Mouse (Mus musculus): ENCODE data around the gene Olfr843. TPM values are rescaled to one million over a fixed set of nuclear protein-coding genes. Genes with fewer than 3 reads are reported as not detected.

The Olfr843 gene
- total RNA-seq (2014; rRNA removed): not detected in 2 replicates
- not detected in 2 replicates for polyA plus RNA-seq (2015; fragmentation: Nextera tagmentation; extraction: Ambion mirVana)

GRCm38 (mm10) chr9:19251887-19252286 lies at the start of gene Olfr843:
TSS of gene Olfr843 (minus strand) at chr9:19251987.
- H3K4me3 ChIP-seq (ENCODE audit: low read depth, low read length): no peak within 1 kb of the TSS
- DNase-seq (no peak), ATAC-seq (no peak)
- TF ChIP-seq CTCF (IDR thresholded peaks at IDR 0.05; ENCODE audit: low read depth): no peak
- no peak within 1 kb of the TSS for H3K9ac ChIP-seq
- WGBS: 88% methylated on average over 2 of the region's 2 CpGs
- no peak within 1 kb of the TSS for H3K27ac ChIP-seq (ENCODE audit: low read depth, low read length)
- H3K36me3 ChIP-seq (ENCODE audit: insufficient read depth): no peaks in the 10 kb centered on the region
- H3K9me3 ChIP-seq (ENCODE audit: low read length): no peaks in the 10 kb centered on the region
- H3K27me3 ChIP-seq (ENCODE audit: insufficient read depth, low read length): no peaks in the 10 kb centered on the region
- no peak within 1 kb of the TSS for H3K4me2 ChIP-seq (ENCODE audit: low read depth)
- H3K4me1 ChIP-seq (ENCODE audit: insufficient read depth): no peaks in the 10 kb centered on the region

Other genes with a start within 250 kb of the Olfr843 start
- not detected in 2 replicates for gene Olfr835, start 219.3 kb downstream of the Olfr843 start, total RNA-seq (2014; rRNA removed)
- gene Olfr835, start 219.3 kb downstream of the Olfr843 start, polyA plus RNA-seq (2015; fragmentation: Nextera tagmentation; extraction: Ambion mirVana): not detected in 2 replicates
- gene Olfr836, start 131.6 kb downstream of the Olfr843 start, total RNA-seq (2014; rRNA removed): not detected in 2 replicates
- gene Olfr836, start 131.6 kb downstream of the Olfr843 start, polyA plus RNA-seq (2015; fragmentation: Nextera tagmentation; extraction: Ambion mirVana): not detected in 2 replicates
- not detected in 2 replicates for gene Olfr837, start 115.7 kb downstream of the Olfr843 start, total RNA-seq (2014; rRNA removed)
- not detected in 2 replicates for gene Olfr837, start 115.7 kb downstream of the Olfr843 start, polyA plus RNA-seq (2015; fragmentation: Nextera tagmentation; extraction: Ambion mirVana)
- not detected in 2 replicates for gene Olfr839-ps1, start 74.7 kb downstream of the Olfr843 start, total RNA-seq (2014; rRNA removed)
- not detected in 2 replicates for gene Olfr839-ps1, start 74.7 kb downstream of the Olfr843 start, polyA plus RNA-seq (2015; fragmentation: Nextera tagmentation; extraction: Ambion mirVana)
- not detected in 2 replicates for gene Olfr844, start 64.4 kb upstream of the Olfr843 start, total RNA-seq (2014; rRNA removed)
- not detected in 2 replicates for gene Olfr844, start 64.4 kb upstream of the Olfr843 start, polyA plus RNA-seq (2015; fragmentation: Nextera tagmentation; extraction: Ambion mirVana)
- gene Olfr845, start 84.5 kb upstream of the Olfr843 start, total RNA-seq (2014; rRNA removed): not detected in 2 replicates
- gene Olfr845, start 84.5 kb upstream of the Olfr843 start, polyA plus RNA-seq (2015; fragmentation: Nextera tagmentation; extraction: Ambion mirVana): not detected in 2 replicates
- gene Olfr846, start 112.0 kb upstream of the Olfr843 start, total RNA-seq (2014; rRNA removed): not detected in 2 replicates
- gene Olfr846, start 112.0 kb upstream of the Olfr843 start, polyA plus RNA-seq (2015; fragmentation: Nextera tagmentation; extraction: Ambion mirVana): not detected in 2 replicates
- not detected in 2 replicates for gene Olfr847, start 126.7 kb upstream of the Olfr843 start, total RNA-seq (2014; rRNA removed)
- gene Olfr847, start 126.7 kb upstream of the Olfr843 start, polyA plus RNA-seq (2015; fragmentation: Nextera tagmentation; extraction: Ambion mirVana): not detected in 2 replicates
- not detected in 2 replicates for gene Olfr849, start 188.3 kb upstream of the Olfr843 start, total RNA-seq (2014; rRNA removed)
- gene Olfr849, start 188.3 kb upstream of the Olfr843 start, polyA plus RNA-seq (2015; fragmentation: Nextera tagmentation; extraction: Ambion mirVana): not detected in 2 replicates
- gene Olfr850, start 226.3 kb upstream of the Olfr843 start, total RNA-seq (2014; rRNA removed): not detected in 2 replicates
- not detected in 2 replicates for gene Olfr850, start 226.3 kb upstream of the Olfr843 start, polyA plus RNA-seq (2015; fragmentation: Nextera tagmentation; extraction: Ambion mirVana)
- not detected in 2 replicates for gene Olfr851, start 241.3 kb upstream of the Olfr843 start, total RNA-seq (2014; rRNA removed)
- not detected in 2 replicates for gene Olfr851, start 241.3 kb upstream of the Olfr843 start, polyA plus RNA-seq (2015; fragmentation: Nextera tagmentation; extraction: Ambion mirVana)